Mouse (Mus musculus) lung, adult 2 months (tissue): ENCODE measurements around the gene N4bp2l1. TPM values are rescaled to one million over a fixed set of nuclear protein-coding genes. Genes with fewer than 3 reads are reported as not detected.
A peak's percentile ranks its signal among the peaks of the same experiment; 100 is the strongest.

Experiments used
- DNase-seq: peaks from one replicate; pipeline ENCODE4 v3.0.0; 2022
- H3K4me1 ChIP-seq: fragments of 200-500 bp; 2 replicates; pipeline ENCODE4 v1.6.1; 2011; ENCODE audit warnings: low read length; ENCODE audit not compliant: control insufficient read depth, insufficient read depth
- H3K4me3 ChIP-seq: fragments of 200-500 bp; replicated peaks from 2 replicates; pipeline ENCODE3; 2011; ENCODE audit warnings: low read depth, mild to moderate bottlenecking, control low read depth, low read length; ENCODE audit errors: extremely low read depth
- CTCF ChIP-seq: fragments of 200-500 bp; IDR thresholded peaks from 2 replicates; pipeline ENCODE4 v1.5.1; 2011; ENCODE audit warnings: mild to moderate bottlenecking, low read length, control low read depth; ENCODE audit not compliant: insufficient read depth
- POLR2A ChIP-seq: fragments of 200-500 bp; IDR thresholded peaks from 2 replicates; pipeline ENCODE4 v1.6.1; 2011; ENCODE audit warnings: low read depth, mild to moderate bottlenecking, control low read depth, low read length, borderline replicate concordance; ENCODE audit errors: extremely low read depth
- WGBS: fragments of 180-500 bp; shearing (Covaris S2); methylation state at CpG from one replicate; pipeline ENCODE4 v1.1.7; 2018; 5-methylcytosine and 5-hydroxymethylcytosine counted together
- polyA plus RNA-seq: library from polyadenylated mRNA; depleted of rRNA; stranded (reverse); fragments of >200 nt; gene quantifications from 2 replicates; pipeline ENCODE4 v1.2.3, GENCODE M21; 2012

N4bp2l1 gene
- polyA plus RNA-seq, 1 experiment = 14.9 TPM

GRCm38 (mm10) chr5:150584337-150584729 lies 12.7 kb downstream of the N4bp2l1 start:
- TF ChIP-seq CTCF = no peak
- TF ChIP-seq POLR2A = no peak
- 51% methylated on average over 6 of the region's 6 CpGs for WGBS
- Histone ChIP-seq H3K4me1 (peaks cover 3% of the 10 kb centered on the region; the same call in 1 of the 2 replicates), H3K4me3 (no peak overlapping the region)
- DNase-seq = no peak

GRCm38 (mm10) chr5:150583622-150584336 lies 13.2 kb downstream of the N4bp2l1 start:
- H3K4me3 ChIP-seq = no peak overlapping the region
- peaks cover 3% of the 10 kb centered on the region; the same call in 1 of the 2 replicates for H3K4me1 ChIP-seq
- WGBS = 40% methylated on average over 5 of the region's 5 CpGs
- TF ChIP-seq POLR2A (no peak), CTCF (no peak)
- no peak for DNase-seq

GRCm38 (mm10) chr5:150583181-150583580 lies 13.8 kb downstream of the N4bp2l1 start:
- Histone ChIP-seq H3K4me1 (peaks cover 3% of the 10 kb centered on the region; the same call in 1 of the 2 replicates), H3K4me3 (no peak overlapping the region)
- DNase-seq = no peak
- TF ChIP-seq POLR2A (no peak), CTCF (no peak)
- WGBS = 69% methylated on average over 5 of the region's 5 CpGs

- Histone ChIP-seq H3K4me1 (peaks cover 3% of the 10 kb centered on the region; the same call in 1 of the 2 replicates), H3K4me3 (no peak overlapping the region)
- WGBS = 55% methylated on average over 6 of the region's 6 CpGs
- TF ChIP-seq POLR2A (no peak), CTCF (no peak)
- DNase-seq = no peak
These were observed 15.8 kb downstream of the N4bp2l1 start for GRCm38 (mm10) chr5:150581180-150581579.

GRCm38 (mm10) chr5:150578613-150579171 lies 18.3 kb downstream of the N4bp2l1 start:
- 46% methylated on average over 6 of the region's 6 CpGs for WGBS
- no peaks in the 10 kb centered on the region; the same call in none of the 2 replicates for H3K4me1 ChIP-seq
- no peak for DNase-seq
- H3K4me3 ChIP-seq = no peak overlapping the region
- TF ChIP-seq POLR2A (no peak), CTCF (no peak)

- H3K4me1 ChIP-seq = no peaks in the 10 kb centered on the region; the same call in none of the 2 replicates
- no peak for DNase-seq
- WGBS = 86% methylated on average over 11 of the region's 11 CpGs
- TF ChIP-seq POLR2A (no peak), CTCF (no peak)
- H3K4me3 ChIP-seq = no peak overlapping the region
These were observed 20.2 kb downstream of the N4bp2l1 start for GRCm38 (mm10) chr5:150576832-150577231.

- 50% methylated on average over 5 of the region's 5 CpGs for WGBS
- TF ChIP-seq POLR2A = no peak
- TF ChIP-seq CTCF = no peak
- no peak for DNase-seq
- H3K4me1 ChIP-seq = no peaks in the 10 kb centered on the region; the same call in none of the 2 replicates
- no peak overlapping the region for H3K4me3 ChIP-seq
These were observed 22.1 kb downstream of the N4bp2l1 start for GRCm38 (mm10) chr5:150574885-150575284.

GRCm38 (mm10) chr5:150574403-150574802 lies 22.6 kb downstream of the N4bp2l1 start:
- WGBS = 53% methylated on average over 3 of the region's 3 CpGs
- no peaks in the 10 kb centered on the region; the same call in none of the 2 replicates for H3K4me1 ChIP-seq
- H3K4me3 ChIP-seq = no peak overlapping the region
- TF ChIP-seq POLR2A = no peak
- no peak for DNase-seq

- 87% methylated on average over 11 of the region's 11 CpGs for WGBS
- DNase-seq = no peak
- Histone ChIP-seq H3K4me3 (no peak overlapping the region), H3K4me1 (no peaks in the 10 kb centered on the region; the same call in none of the 2 replicates)
- no peak for TF ChIP-seq POLR2A
- TF ChIP-seq CTCF = no peak
These were observed 26.3 kb downstream of the N4bp2l1 start for GRCm38 (mm10) chr5:150570496-150571219.

GRCm38 (mm10) chr5:150566971-150567370 lies 30.0 kb downstream of the N4bp2l1 start:
- H3K4me3 ChIP-seq = no peak overlapping the region
- 78% methylated on average over 5 of the region's 5 CpGs for WGBS
- no peaks in the 10 kb centered on the region for H3K4me1 ChIP-seq
- DNase-seq = peak; percentile 23
- TF ChIP-seq POLR2A (no peak), CTCF (no peak)

GRCm38 (mm10) chr5:150566226-150566625 lies 30.8 kb downstream of the N4bp2l1 start:
- Histone ChIP-seq H3K4me1 (no peaks in the 10 kb centered on the region), H3K4me3 (no peak overlapping the region)
- DNase-seq = no peak
- TF ChIP-seq POLR2A (no peak), CTCF (no peak)
- WGBS = 41% methylated on average over 3 of the region's 3 CpGs
